Mouse (Mus musculus): ENCODE measurements around the gene Camta2. TPM values are rescaled to one million over a fixed set of nuclear protein-coding genes. Genes with fewer than 3 reads are reported as not detected.
A peak's percentile ranks its signal among the peaks of the same experiment; 100 is the strongest.

Gene Camta2
- total RNA-seq, 1 experiment = 3.9 TPM

DNA sequence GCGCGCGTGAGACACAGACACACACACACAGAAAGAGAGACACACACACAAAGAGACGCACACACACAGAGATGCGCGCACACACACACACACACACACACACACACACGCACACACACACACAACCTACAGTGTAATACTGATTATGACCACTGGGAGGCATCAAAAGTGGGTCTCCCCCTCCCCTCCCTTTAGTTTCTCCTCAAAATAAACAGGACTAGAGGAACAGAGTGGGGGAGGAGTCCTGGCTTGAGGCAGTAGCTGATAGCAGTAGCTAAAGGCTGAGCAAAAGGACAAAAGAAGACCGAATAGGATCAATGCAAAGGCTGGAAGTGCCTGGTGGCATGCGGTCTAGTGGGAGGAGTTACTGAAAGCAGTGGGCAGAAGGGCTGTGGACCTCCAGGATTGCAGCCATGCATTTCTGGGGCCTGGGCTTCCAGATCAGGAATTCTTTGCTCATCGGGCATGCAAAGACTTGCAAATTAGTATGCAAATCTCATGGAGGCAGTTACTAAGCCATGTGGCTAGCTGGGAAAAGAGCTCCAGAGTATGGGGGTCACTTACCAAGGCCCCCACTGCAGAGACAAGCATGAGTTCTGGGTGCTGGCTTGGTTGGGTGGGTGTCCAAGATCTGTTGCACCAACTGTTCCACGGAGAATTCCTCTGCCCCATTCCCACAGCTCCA lies 5.9 kb downstream of the Camta2 start:
- H3K4me1 ChIP-seq (ENCODE audit: control insufficient read depth in 2 of 2, insufficient read depth in 2 of 2, low read length in 2 of 2, poor library complexity in 1 of 2) = peaks cover 5 to 24% of the 10 kb centered on the region in 2 experiments; a peak in 3 of 4 replicates
- DNase-seq (ENCODE audit: low read depth, low spot score) = peak; percentile 85
- no peaks in the 10 kb centered on the region for H3K9me3 ChIP-seq (ENCODE audit: control insufficient read depth, insufficient read depth, low read depth, low read length)
- H3K9ac ChIP-seq (ENCODE audit: insufficient read depth, low read depth, low read length, poor library complexity, severe bottlenecking) = 0 out of 2 replicates have a peak overlapping the region, but pooled peaks have one; percentile 69
- peak overlapping the region; percentile 50; the same call in 1 of the 2 replicates for H3K27ac ChIP-seq (ENCODE audit: insufficient read depth, low read depth, low read length, poor library complexity, severe bottlenecking)
- 0 out of 4 replicates have a peak overlapping the region, but pooled peaks of 1 of the 2 experiments have one; percentile 0 for H3K4me3 ChIP-seq (ENCODE audit: insufficient read depth in 1 of 2, low read depth in 1 of 2, low read length in 2 of 2, poor library complexity in 1 of 2, severe bottlenecking in 1 of 2)
- no peak for TF ChIP-seq HCFC1 (IDR thresholded peaks at IDR 0.05; ENCODE audit: borderline replicate concordance, insufficient read depth, low read length)
- no peak for TF ChIP-seq CHD2 (IDR thresholded peaks at IDR 0.05; ENCODE audit: low read depth, low read length)
- TF ChIP-seq MAFK (IDR thresholded peaks at IDR 0.05; ENCODE audit: insufficient read depth, low read depth, low read length) = no peak
- no peak for TF ChIP-seq ZC3H11A (IDR thresholded peaks at IDR 0.05; ENCODE audit: borderline replicate concordance, low read depth, low read length)
- no peak for TF ChIP-seq ZNF384 (IDR thresholded peaks at IDR 0.05; ENCODE audit: low read depth, low read length)
- peaks cover 6% of the 10 kb centered on the region; the same call in 1 of the 2 replicates for H3K36me3 ChIP-seq (ENCODE audit: control insufficient read depth, insufficient read depth, low read length, poor library complexity, severe bottlenecking)
- in situ Hi-C loops (cut with MboI; ENCODE audit: low sequenced_read_pairs in 2 of 2, unreplicated experiment in 2 of 2) = no loop called here

GRCm38 (mm10) chr11:70681170-70681569 lies 6.7 kb downstream of the Camta2 start:
- Histone ChIP-seq H3K27ac (ENCODE audit: insufficient read depth, low read depth, low read length, poor library complexity, severe bottlenecking) (peak overlapping the region; percentile 15; the same call in 1 of the 2 replicates), H3K4me1 (ENCODE audit: control insufficient read depth in 2 of 2, insufficient read depth in 2 of 2, low read length in 2 of 2, poor library complexity in 1 of 2) (peaks cover 5 to 24% of the 10 kb centered on the region in 2 experiments; a peak in 3 of 4 replicates), H3K9me3 (ENCODE audit: control insufficient read depth, insufficient read depth, low read depth, low read length) (no peaks in the 10 kb centered on the region), H3K4me3 (ENCODE audit: insufficient read depth in 1 of 2, low read depth in 1 of 2, low read length in 2 of 2, poor library complexity in 1 of 2, severe bottlenecking in 1 of 2) (peak overlapping the region; percentile 44 to 48; a peak in 3 of 4 replicates), H3K9ac (ENCODE audit: insufficient read depth, low read depth, low read length, poor library complexity, severe bottlenecking) (peak overlapping the region; percentile 69), H3K36me3 (ENCODE audit: control insufficient read depth, insufficient read depth, low read length, poor library complexity, severe bottlenecking) (peaks cover 6% of the 10 kb centered on the region; the same call in 1 of the 2 replicates)
- no peak for DNase-seq (ENCODE audit: low read depth, low spot score)
- TF ChIP-seq CHD2 (IDR thresholded peaks at IDR 0.05; ENCODE audit: low read depth, low read length) (no peak), HCFC1 (IDR thresholded peaks at IDR 0.05; ENCODE audit: borderline replicate concordance, insufficient read depth, low read length) (no peak), ZC3H11A (IDR thresholded peaks at IDR 0.05; ENCODE audit: borderline replicate concordance, low read depth, low read length) (no peak), MAFK (IDR thresholded peaks at IDR 0.05; ENCODE audit: insufficient read depth, low read depth, low read length) (no peak), ZNF384 (IDR thresholded peaks at IDR 0.05; ENCODE audit: low read depth, low read length) (no peak)
- in situ Hi-C loops (cut with MboI; ENCODE audit: low sequenced_read_pairs in 2 of 2, unreplicated experiment in 2 of 2) = no loop called here

DNA sequence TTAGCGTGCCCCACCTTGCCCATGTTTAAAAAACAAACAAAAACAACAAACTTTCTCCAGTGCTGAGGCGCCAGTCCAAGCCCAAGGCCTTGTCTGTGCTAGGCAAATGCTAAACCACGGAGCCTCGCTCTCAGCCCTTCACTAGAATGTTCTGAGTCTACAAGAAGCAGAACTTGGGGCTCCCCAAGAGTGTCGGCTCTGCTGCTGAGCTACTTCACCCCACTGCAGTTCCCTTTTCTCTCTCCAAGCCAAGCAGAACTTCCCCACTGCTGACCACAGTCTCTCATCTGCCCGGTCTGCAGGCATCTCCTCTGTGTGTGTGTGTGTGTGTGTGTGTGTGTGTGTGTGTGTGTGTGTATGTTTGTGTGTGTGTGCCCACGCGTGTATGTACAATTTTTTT lies 8.0 kb downstream of the Camta2 start:
- in situ Hi-C loops (cut with MboI; ENCODE audit: low sequenced_read_pairs in 2 of 2, unreplicated experiment in 2 of 2) = no loop called here
- TF ChIP-seq ZC3H11A (IDR thresholded peaks at IDR 0.05; ENCODE audit: borderline replicate concordance, low read depth, low read length) = no peak
- TF ChIP-seq MAFK (IDR thresholded peaks at IDR 0.05; ENCODE audit: insufficient read depth, low read depth, low read length) = no peak
- TF ChIP-seq HCFC1 (IDR thresholded peaks at IDR 0.05; ENCODE audit: borderline replicate concordance, insufficient read depth, low read length) = no peak
- no peak for TF ChIP-seq CHD2 (IDR thresholded peaks at IDR 0.05; ENCODE audit: low read depth, low read length)
- no peak for TF ChIP-seq ZNF384 (IDR thresholded peaks at IDR 0.05; ENCODE audit: low read depth, low read length)
- H3K4me1 ChIP-seq (ENCODE audit: control insufficient read depth in 2 of 2, insufficient read depth in 2 of 2, low read length in 2 of 2, poor library complexity in 1 of 2) = peaks cover 5 to 24% of the 10 kb centered on the region in 2 experiments; a peak in 3 of 4 replicates
- no peak for DNase-seq (ENCODE audit: low read depth, low spot score)
- peaks cover 9% of the 10 kb centered on the region; the same call in 1 of the 2 replicates for H3K36me3 ChIP-seq (ENCODE audit: control insufficient read depth, insufficient read depth, low read length, poor library complexity, severe bottlenecking)
- no peaks in the 10 kb centered on the region for H3K9me3 ChIP-seq (ENCODE audit: control insufficient read depth, insufficient read depth, low read depth, low read length)
- no peak overlapping the region for H3K9ac ChIP-seq (ENCODE audit: insufficient read depth, low read depth, low read length, poor library complexity, severe bottlenecking)
- no peak overlapping the region for H3K27ac ChIP-seq (ENCODE audit: insufficient read depth, low read depth, low read length, poor library complexity, severe bottlenecking)
- no peak overlapping the region for H3K4me3 ChIP-seq (ENCODE audit: insufficient read depth in 1 of 2, low read depth in 1 of 2, low read length in 2 of 2, poor library complexity in 1 of 2, severe bottlenecking in 1 of 2)

DNA sequence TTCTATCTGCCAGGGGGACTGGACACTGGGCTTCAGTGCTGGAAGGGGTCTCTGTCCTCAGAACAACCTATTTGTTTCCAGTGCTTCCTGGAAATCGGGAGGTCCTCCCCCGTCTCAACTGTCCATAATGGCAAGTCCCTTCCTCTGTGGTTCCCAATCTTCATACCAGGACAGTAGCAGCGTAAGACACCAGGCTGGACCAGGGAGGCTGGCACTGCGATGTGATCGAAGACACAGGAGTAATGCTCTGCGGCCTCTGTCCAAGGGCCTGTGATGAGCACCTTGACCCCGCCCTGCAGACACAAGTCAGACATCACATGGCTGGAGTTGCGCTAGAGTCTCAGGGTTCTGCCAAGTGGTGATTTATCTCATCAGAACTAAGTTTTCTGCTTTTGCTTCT lies 8.5 kb downstream of the Camta2 start:
- no peak for TF ChIP-seq ZC3H11A (IDR thresholded peaks at IDR 0.05; ENCODE audit: borderline replicate concordance, low read depth, low read length)
- TF ChIP-seq ZNF384 (IDR thresholded peaks at IDR 0.05; ENCODE audit: low read depth, low read length) = no peak
- no peak for TF ChIP-seq CHD2 (IDR thresholded peaks at IDR 0.05; ENCODE audit: low read depth, low read length)
- no peak for TF ChIP-seq MAFK (IDR thresholded peaks at IDR 0.05; ENCODE audit: insufficient read depth, low read depth, low read length)
- no peak for TF ChIP-seq HCFC1 (IDR thresholded peaks at IDR 0.05; ENCODE audit: borderline replicate concordance, insufficient read depth, low read length)
- in situ Hi-C loops (cut with MboI; ENCODE audit: low sequenced_read_pairs in 2 of 2, unreplicated experiment in 2 of 2) = no loop called here

More for the DNA sequence above, 8.5 kb downstream of the Camta2 start:
- Histone ChIP-seq H3K9me3 (ENCODE audit: control insufficient read depth, insufficient read depth, low read depth, low read length) (no peaks in the 10 kb centered on the region), H3K36me3 (ENCODE audit: control insufficient read depth, insufficient read depth, low read length, poor library complexity, severe bottlenecking) (peaks cover 9% of the 10 kb centered on the region; the same call in 1 of the 2 replicates), H3K4me1 (ENCODE audit: control insufficient read depth in 2 of 2, insufficient read depth in 2 of 2, low read length in 2 of 2, poor library complexity in 1 of 2) (peaks cover 5 to 27% of the 10 kb centered on the region in 2 experiments; a peak in 3 of 4 replicates), H3K27ac (ENCODE audit: insufficient read depth, low read depth, low read length, poor library complexity, severe bottlenecking) (no peak overlapping the region), H3K9ac (ENCODE audit: insufficient read depth, low read depth, low read length, poor library complexity, severe bottlenecking) (no peak overlapping the region), H3K4me3 (ENCODE audit: insufficient read depth in 1 of 2, low read depth in 1 of 2, low read length in 2 of 2, poor library complexity in 1 of 2, severe bottlenecking in 1 of 2) (no peak overlapping the region)
- DNase-seq (ENCODE audit: low read depth, low spot score) = no peak
